Mouse (Mus musculus) E14TG2a.4 (cell line): Measurements from ENCODE around the gene Ccne1.

Source experiments
- CTCF ChIP-seq: conservative IDR thresholded peaks from 2 replicates; pipeline ENCODE4 v1.5.1; 2014; ENCODE audit warnings: low read length
- NANOG ChIP-seq: IDR thresholded peaks from 2 replicates; pipeline ENCODE4 v1.6.1; 2014; ENCODE audit warnings: borderline replicate concordance, low read length, mixed read lengths

DNA sequence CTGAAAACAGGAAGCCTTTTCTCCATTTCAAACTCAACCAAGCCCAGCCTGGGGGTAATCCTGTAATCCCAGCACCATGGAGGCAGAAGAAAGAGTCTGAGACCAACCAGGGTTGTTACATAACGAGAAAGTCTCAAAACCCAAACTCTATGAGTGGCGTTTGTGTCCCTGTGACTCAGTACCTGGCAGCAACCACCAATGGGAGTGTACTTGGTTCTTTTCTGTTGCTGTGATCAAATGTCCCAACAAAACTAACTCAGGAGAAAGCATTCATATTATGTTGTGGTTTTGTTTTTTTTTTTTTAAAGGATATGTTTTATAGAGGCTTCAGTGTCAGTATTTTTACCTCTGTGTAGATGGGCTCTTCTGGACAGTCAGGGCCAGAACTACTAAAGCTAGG, 36.7 kb downstream of the Ccne1 start:
- TF ChIP-seq CTCF (no peak), NANOG (no peak)
